In the genomic region with DNA sequence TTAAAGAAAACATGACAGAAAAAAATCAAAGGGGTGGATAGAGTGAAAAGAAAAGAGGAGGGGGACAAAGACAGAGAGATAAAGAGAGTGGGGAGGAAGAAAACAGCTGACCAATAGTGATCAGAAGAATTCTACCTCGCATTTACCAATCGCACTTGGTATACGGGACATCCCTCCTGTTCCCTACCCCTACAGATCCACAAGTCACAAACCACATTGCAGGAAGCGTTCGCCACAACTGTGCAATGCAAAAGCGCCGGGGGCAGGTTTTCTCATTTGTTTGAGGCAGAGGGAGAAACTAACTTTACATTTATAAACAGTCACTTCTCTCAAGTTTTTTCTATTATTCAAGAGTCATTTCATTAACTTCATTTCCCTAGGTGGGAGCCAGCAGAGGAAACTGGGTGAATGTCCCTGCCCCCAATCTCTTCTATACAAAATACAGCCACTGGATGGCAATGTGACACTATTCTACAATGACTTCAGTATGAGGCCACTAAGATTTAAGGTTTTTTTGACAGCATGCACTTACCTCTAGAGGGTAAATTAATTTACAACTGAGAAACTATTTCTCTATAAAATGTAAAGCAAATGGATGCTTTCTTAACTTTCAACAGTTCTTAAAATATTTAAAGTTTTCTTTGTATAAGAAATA, we compare ENCODE assay signal across 10 mouse cellular contexts. TPM values are rescaled to one million over a fixed set of nuclear protein-coding genes. Genes with fewer than 3 reads are reported as not detected.
DNase-seq lines count a peak whose midpoint lies in the region; ATAC-seq and TF ChIP-seq lines count a peak whose summit lies in the region.
"Had no signal": no experiment of that assay in that cellular context is flagged by ENCODE, and none has a peak within 500 bp of the region (broad histone marks: within the 10 kb centered on the region; RNA-seq: fewer than 3 reads in every experiment).

No protein-coding gene starts in this region.

- no peak overlapping the region for H3K4me2 ChIP-seq in kidney, postnatal 0 days (ENCODE audit: low read length)
- H3K4me2 ChIP-seq: embryonic facial prominence, embryonic 12.5 days; heart, embryonic 11.5 days had no signal

- no peak for ATAC-seq in kidney, postnatal 0 days (replicated peaks; ENCODE audit: low FRiP score, low read depth)
- peak; percentile 82 for ATAC-seq in CD4-positive, CD25-positive, alpha-beta regulatory T cell, adult 4 months

- H3K4me3 ChIP-seq in kidney, postnatal 0 days (replicated peaks; ENCODE audit: low read depth, low read length): no peak overlapping the region
- H3K4me3 ChIP-seq: embryonic facial prominence, embryonic 12.5 days had no signal

- H3K4me1 ChIP-seq in kidney, postnatal 0 days (replicated peaks; ENCODE audit: insufficient read depth, low read length): no peaks in the 10 kb centered on the region
- H3K4me1 ChIP-seq: embryonic facial prominence, embryonic 12.5 days had no signal

- H3K27me3 ChIP-seq in kidney, postnatal 0 days (ENCODE audit: insufficient read depth, low read length): no peaks in the 10 kb centered on the region
- H3K27me3 ChIP-seq: embryonic facial prominence, embryonic 12.5 days had no signal

- WGBS in kidney, postnatal 0 days: 90% methylated on average over 7 of the region's 7 CpGs

- TF ChIP-seq CTCF in kidney, postnatal 0 days (IDR thresholded peaks at IDR 0.05; ENCODE audit: low read depth): peak; percentile 60

- H3K9me3 ChIP-seq in kidney, postnatal 0 days (replicated peaks; ENCODE audit: low read length): no peaks in the 10 kb centered on the region
- H3K9me3 ChIP-seq: embryonic facial prominence, embryonic 12.5 days had no signal

- H3K9ac ChIP-seq in kidney, postnatal 0 days (ENCODE audit: low read depth, low read length): no peak overlapping the region
- H3K9ac ChIP-seq: embryonic facial prominence, embryonic 12.5 days had no signal

- peak; percentile 10 for DNase-seq in adrenal gland, adult 2 months
- DNase-seq in adrenal gland, adult 8-10 months: no peak
- DNase-seq in kidney, postnatal 0 days (ENCODE audit: low spot score): peak; percentile 47
- DNase-seq in kidney, postnatal 4 days: no peak
- peak; percentile 53 for DNase-seq in lung, postnatal 10 days
- no peak for DNase-seq in kidney, adult 11 months
- DNase-seq in urinary bladder, postnatal 36 days (ENCODE audit: low spot score in 2 of 2): no peak

- H3K27ac ChIP-seq in kidney, postnatal 0 days: no peak overlapping the region
- H3K27ac ChIP-seq: embryonic facial prominence, embryonic 12.5 days had no signal

- H3K36me3 ChIP-seq in kidney, postnatal 0 days (ENCODE audit: insufficient read depth, low read length): 0 out of 2 replicates have a peak, but pooled peaks cover 8% of the 10 kb centered on the region

RNA-seq across cellular contexts. Expression of a gene that starts 46.0 kb away (rescaled TPM):
- total RNA-seq in adrenal gland, adult 2 months (2021): under 1 TPM; 0.23 to 0.31 TPM
- 0.27 TPM in 1 of 2 replicates, not detected in the other for polyA plus RNA-seq in adrenal gland, adult 2 months (2012; rRNA removed)
- total RNA-seq in adrenal gland, adult 8-10 months (2022): 1 to 10 TPM in 1 of 4 experiments, under 1 TPM in 3; 0.35 to 1.2 (median 0.59) TPM
- polyA plus RNA-seq in kidney, postnatal 0 days (2015; fragmentation: Nextera tagmentation; extraction: Ambion mirVana): 0.13 TPM in 1 of 2 replicates, not detected in the other
- under 1 TPM; 0.46 to 0.73 TPM for polyA plus RNA-seq in CD4-positive, CD25-positive, alpha-beta regulatory T cell, adult 4 months (2017; shearing (Covaris generic))
- polyA plus RNA-seq: heart, embryonic 11.5 days had no signal

Comparison
In these comparisons a context has a peak if more than half of its experiments do, and no peak if none do; other contexts are left out.
1. DNase-seq: peak in adrenal gland, adult 2 months (single experiment), kidney, postnatal 0 days (single experiment) and lung, postnatal 10 days (single experiment); none in adrenal gland, adult 8-10 months (single experiment), kidney, postnatal 4 days (0 of 2), kidney, adult 11 months (single experiment) and urinary bladder, postnatal 36 days (0 of 2).